In the genomic region with DNA sequence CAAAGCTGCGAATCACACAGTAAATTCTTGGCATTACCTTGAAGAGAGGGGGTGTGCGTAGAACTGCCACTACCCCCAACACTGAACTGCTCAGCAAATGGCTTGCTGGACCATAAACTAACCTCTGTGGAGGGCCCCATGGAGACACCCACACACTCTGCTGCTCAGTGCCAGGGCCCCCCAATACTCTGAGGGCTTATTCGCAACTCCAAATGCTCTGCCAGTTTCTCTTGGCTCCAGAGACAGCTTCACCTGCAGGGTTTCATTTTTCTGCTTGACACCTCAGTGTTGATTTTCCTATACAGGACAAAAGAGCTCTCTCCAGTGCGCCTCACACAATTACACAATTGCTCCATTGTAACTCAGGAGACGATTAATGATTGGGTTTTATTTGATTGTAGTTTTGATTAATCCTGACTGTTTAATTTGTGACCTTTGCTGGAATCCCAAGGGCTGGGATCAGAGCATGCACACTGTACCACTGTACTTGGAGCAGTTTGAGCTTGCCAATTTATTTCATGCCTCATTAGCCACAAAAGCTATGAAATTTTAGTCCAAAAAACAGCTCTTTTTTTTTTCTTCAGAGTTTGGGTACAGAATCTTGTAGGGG, we compare ENCODE assay signal across 10 mouse cellular contexts.
DNase-seq lines count a peak whose midpoint lies in the region; ATAC-seq and TF ChIP-seq lines count a peak whose summit lies in the region.
"Had no signal": no experiment of that assay in that cellular context is flagged by ENCODE, and none has a peak within 500 bp of the region (broad histone marks: within the 10 kb centered on the region; RNA-seq: fewer than 3 reads in every experiment).

No protein-coding gene starts in this region.

- TF ChIP-seq POLR2A in liver, adult 2 months (IDR thresholded peaks at IDR 0.05; ENCODE audit: extremely low read depth, insufficient read depth, low read length): no peak

- WGBS in liver, adult 2 months: 52% methylated on average over 5 of the region's 5 CpGs
- WGBS in forebrain, embryonic 15.5 days: 31% methylated on average over 5 of the region's 5 CpGs
- WGBS in midbrain, postnatal 0 days: 67% methylated on average over 5 of the region's 5 CpGs

- no peak overlapping the region for H3K9ac ChIP-seq in liver, adult 2 months (ENCODE audit: low read depth, low read length)
- H3K9ac ChIP-seq in forebrain, embryonic 15.5 days (replicated peaks): no peak overlapping the region
- no peak overlapping the region for H3K9ac ChIP-seq in midbrain, postnatal 0 days (replicated peaks; ENCODE audit: low read length, poor library complexity, severe bottlenecking)
- H3K9ac ChIP-seq: embryonic facial prominence, embryonic 12.5 days had no signal

- no peak overlapping the region for H3K4me3 ChIP-seq in liver, adult 2 months (ENCODE audit: insufficient read depth, low read depth, low read length)
- no peak overlapping the region for H3K4me3 ChIP-seq in forebrain, embryonic 15.5 days
- H3K4me3 ChIP-seq in midbrain, postnatal 0 days (ENCODE audit: low read depth, low read length): no peak overlapping the region
- H3K4me3 ChIP-seq: embryonic facial prominence, embryonic 12.5 days had no signal

- DNase-seq in liver, adult 2 months (ENCODE audit: extremely low read depth, low read depth, low spot score): peak; percentile 74
- DNase-seq in liver: no peak
- DNase-seq in cerebellum, adult 8-10 months: peak; percentile 68
- DNase-seq in midbrain, postnatal 0 days (ENCODE audit: low spot score): peak; percentile 48
- DNase-seq in right cerebral cortex, adult 2 months (ENCODE audit: low spot score in 2 of 2): no peak
- DNase-seq: adrenal gland, postnatal 36 days had no signal

- no peaks in the 10 kb centered on the region; the same call in 1 of the 2 replicates for H3K79me2 ChIP-seq in liver, adult 2 months (ENCODE audit: control insufficient read depth, insufficient read depth, low read length)

- H3K4me2 ChIP-seq in forebrain, embryonic 15.5 days (replicated peaks): no peak overlapping the region
- no peak overlapping the region for H3K4me2 ChIP-seq in midbrain, postnatal 0 days (ENCODE audit: low read depth, low read length, poor library complexity, severe bottlenecking)
- H3K4me2 ChIP-seq: embryonic facial prominence, embryonic 12.5 days had no signal

- peak; percentile 87 for ATAC-seq in forebrain, embryonic 15.5 days (replicated peaks)
- ATAC-seq in midbrain, postnatal 0 days (ENCODE audit: low FRiP score): no peak
- ATAC-seq in monocyte, adult 5-6 weeks (replicated peaks; ENCODE audit: insufficient number of reproducible peaks, low FRiP score, low TSS enrichment, poor library complexity, severe bottlenecking): no peak
- ATAC-seq: inflammation-experienced regulatory T-cells, adult 6 months had no signal

- H3K27ac ChIP-seq in liver, adult 2 months (replicated peaks; ENCODE audit: insufficient read depth, low read depth, low read length): peak overlapping the region; percentile 11
- peak overlapping the region; percentile 39; the same call in 1 of the 2 replicates for H3K27ac ChIP-seq in forebrain, embryonic 15.5 days (replicated peaks)
- H3K27ac ChIP-seq in midbrain, postnatal 0 days (ENCODE audit: low read depth, low read length): no peak overlapping the region
- H3K27ac ChIP-seq: embryonic facial prominence, embryonic 12.5 days had no signal

- no peaks in the 10 kb centered on the region for H3K27me3 ChIP-seq in liver, adult 2 months (ENCODE audit: control insufficient read depth, insufficient read depth, low read length)
- H3K27me3 ChIP-seq in forebrain, embryonic 15.5 days: no peaks in the 10 kb centered on the region
- no peaks in the 10 kb centered on the region for H3K27me3 ChIP-seq in midbrain, postnatal 0 days (ENCODE audit: insufficient read depth, low read length)
- H3K27me3 ChIP-seq: embryonic facial prominence, embryonic 12.5 days had no signal

- no peak for TF ChIP-seq CTCF in liver, adult 2 months (IDR thresholded peaks at IDR 0.05; ENCODE audit: low read depth, low read length)
- TF ChIP-seq CTCF in midbrain, postnatal 0 days (IDR thresholded peaks at IDR 0.05): no peak

- H3K9me3 ChIP-seq in forebrain, embryonic 15.5 days: no peaks in the 10 kb centered on the region
- H3K9me3 ChIP-seq in midbrain, postnatal 0 days (ENCODE audit: low read length): no peaks in the 10 kb centered on the region
- H3K9me3 ChIP-seq: embryonic facial prominence, embryonic 12.5 days had no signal

- H3K4me1 ChIP-seq in liver, adult 2 months (ENCODE audit: control insufficient read depth, insufficient read depth, low read length): peaks cover 14% of the 10 kb centered on the region
- peaks cover 12% of the 10 kb centered on the region for H3K4me1 ChIP-seq in forebrain, embryonic 15.5 days
- no peaks in the 10 kb centered on the region for H3K4me1 ChIP-seq in midbrain, postnatal 0 days (ENCODE audit: insufficient read depth, low read length)
- H3K4me1 ChIP-seq: embryonic facial prominence, embryonic 12.5 days had no signal

- peaks cover 4% of the 10 kb centered on the region for H3K36me3 ChIP-seq in liver, adult 2 months (ENCODE audit: control insufficient read depth, insufficient read depth, low read length)
- peaks cover 6% of the 10 kb centered on the region; the same call in 1 of the 2 replicates for H3K36me3 ChIP-seq in forebrain, embryonic 15.5 days
- H3K36me3 ChIP-seq in midbrain, postnatal 0 days (ENCODE audit: insufficient read depth, low read length): 0 out of 2 replicates have a peak, but pooled peaks cover 4% of the 10 kb centered on the region

Comparison
In these comparisons a context has a peak if more than half of its experiments do, and no peak if none do; other contexts are left out.
1. DNase-seq: peak in liver, adult 2 months (single experiment), cerebellum, adult 8-10 months (single experiment) and midbrain, postnatal 0 days (single experiment); none in liver (single experiment) and right cerebral cortex, adult 2 months (0 of 2).